Mouse (Mus musculus) midbrain, embryonic 14.5 days (tissue): ENCODE results near the gene C2cd4d. TPM values are rescaled to one million over a fixed set of nuclear protein-coding genes. Genes with fewer than 3 reads are reported as not detected.

ENCODE experiments used
- ATAC-seq: fragments of 200-750 bp; cut with Nextera tagmentation; 2 replicates; pipeline ENCODE4 v1.8.0; 2017; ENCODE audit warnings: moderate number of reproducible peaks, moderate library complexity; ENCODE audit not compliant: low FRiP score, low TSS enrichment
- DNase-seq: peaks from one replicate; pipeline ENCODE4 v3.0.0-alpha.2; 2015
- H3K27ac ChIP-seq: fragments of 300-500 bp; sonication (generic); replicated peaks from 2 replicates; pipeline ENCODE4 v1.5.1; 2014; ENCODE audit warnings: mild to moderate bottlenecking, low read depth, low read length, moderate library complexity
- H3K27me3 ChIP-seq: fragments of 300-500 bp; sonication (generic); 2 replicates; pipeline ENCODE4 v1.6.1; 2014; ENCODE audit warnings: low read length, control low read depth, mixed read lengths; ENCODE audit not compliant: control insufficient read depth, insufficient read depth
- H3K36me3 ChIP-seq: fragments of 300-500 bp; sonication (generic); 2 replicates; pipeline ENCODE4 v1.6.1; 2014; ENCODE audit warnings: low read length, control low read depth; ENCODE audit not compliant: control insufficient read depth, insufficient read depth
- H3K4me1 ChIP-seq: fragments of 300-500 bp; sonication (generic); 2 replicates; pipeline ENCODE4 v1.6.1; 2014; ENCODE audit warnings: mild to moderate bottlenecking, antibody characterized with exemption, low read length, control low read depth; ENCODE audit not compliant: control insufficient read depth, insufficient read depth
- H3K4me2 ChIP-seq: fragments of 300-500 bp; sonication (generic); 2 replicates; pipeline ENCODE4 v1.6.1; 2014; ENCODE audit warnings: mild to moderate bottlenecking, low read length, moderate library complexity
- H3K4me3 ChIP-seq: fragments of 300-500 bp; sonication (generic); replicated peaks from 2 replicates; pipeline ENCODE4 v1.5.1; 2014; ENCODE audit warnings: low read depth, low read length
- H3K9ac ChIP-seq: fragments of 300-500 bp; sonication (generic); replicated peaks from 2 replicates; pipeline ENCODE4 v1.6.1; 2014; ENCODE audit warnings: mild to moderate bottlenecking, low read length, moderate library complexity
- H3K9me3 ChIP-seq: fragments of 300-500 bp; sonication (generic); 2 replicates; pipeline ENCODE4 v1.6.1; 2016; ENCODE audit warnings: low read length, control low read depth, mixed read lengths; ENCODE audit not compliant: control insufficient read depth
- WGBS: fragments of 180-500 bp; shearing (Covaris S2); extraction: QIAGEN DNeasy Blood & Tissue Kit; methylation state at CpG from one replicate; pipeline ENCODE4 v1.1.7; 2014; 5-methylcytosine and 5-hydroxymethylcytosine counted together
- polyA plus RNA-seq: library from polyadenylated mRNA; unstranded; fragments of >200 nt; fragmentation: Nextera tagmentation; extraction: Ambion mirVana; gene quantifications from 2 replicates; pipeline ENCODE4 v1.2.1, GENCODE M21; 2014

The C2cd4d gene
- polyA plus RNA-seq, 1 experiment from 2014 or later = 3.1 TPM

DNA sequence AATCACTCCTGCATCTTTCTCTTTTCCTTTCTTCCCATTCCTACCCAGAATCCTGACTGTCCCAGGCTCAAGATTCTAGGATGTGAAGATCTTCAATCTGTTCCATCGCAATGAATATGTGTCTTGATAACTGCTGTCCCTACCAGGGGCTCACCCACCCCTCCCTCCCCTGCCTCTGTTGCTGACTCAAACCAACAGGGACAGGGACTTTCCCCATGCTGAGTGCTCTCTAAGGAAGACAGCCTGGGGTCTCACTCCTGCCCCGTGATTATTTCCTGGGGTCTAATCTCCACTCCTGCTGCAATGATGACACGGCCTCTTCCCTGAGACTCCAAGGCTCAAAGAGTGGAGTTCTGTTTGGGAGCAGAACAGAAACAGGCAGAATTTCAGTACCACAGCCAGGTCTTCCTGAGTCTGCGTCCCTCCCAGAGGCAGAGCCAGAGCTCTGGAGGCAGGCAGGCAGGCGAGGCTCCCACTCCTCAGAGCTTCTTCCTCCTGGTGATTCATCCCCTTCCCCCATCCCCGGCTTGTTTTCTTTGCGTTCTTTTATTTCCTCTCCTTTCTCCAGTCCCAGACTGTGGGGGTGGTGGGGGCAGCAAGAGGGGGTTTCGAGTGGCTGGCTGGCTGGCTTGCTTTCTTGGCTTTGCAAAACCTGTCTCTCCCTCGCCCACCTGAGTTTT, 17.7 kb downstream of the C2cd4d start:
- DNase-seq (no peak), ATAC-seq (no peak)
- Histone ChIP-seq H3K9ac (no peak overlapping the region), H3K4me3 (no peak overlapping the region), H3K9me3 (no peaks in the 10 kb centered on the region), H3K27me3 (no peaks in the 10 kb centered on the region), H3K36me3 (no peaks in the 10 kb centered on the region), H3K4me1 (no peaks in the 10 kb centered on the region), H3K4me2 (no peak overlapping the region), H3K27ac (no peak overlapping the region)
- WGBS = 28% methylated on average over 9 of the region's 9 CpGs

DNA sequence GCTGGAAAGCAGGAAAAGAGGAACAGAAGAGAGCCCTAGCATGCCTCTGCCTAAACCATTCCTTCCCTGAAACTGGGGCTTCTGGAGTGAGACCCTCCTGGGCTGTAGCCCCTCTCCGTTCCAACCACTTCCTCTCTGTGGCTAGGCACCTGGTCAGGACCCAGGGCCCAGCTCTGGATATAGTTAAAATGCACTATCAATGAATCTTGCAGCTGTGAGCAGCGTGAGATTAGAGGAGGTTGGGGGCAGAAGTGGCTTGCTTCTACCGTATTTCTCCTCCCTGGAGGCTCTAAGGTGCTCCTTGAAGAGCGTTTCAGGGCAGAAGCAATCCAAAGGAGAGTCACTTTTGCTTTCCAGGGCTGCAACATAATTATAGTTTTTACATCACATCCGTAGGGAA, 20.1 kb downstream of the C2cd4d start:
- Histone ChIP-seq H3K36me3 (no peaks in the 10 kb centered on the region), H3K27me3 (no peaks in the 10 kb centered on the region), H3K4me2 (no peak overlapping the region), H3K4me1 (no peaks in the 10 kb centered on the region), H3K9me3 (no peaks in the 10 kb centered on the region), H3K4me3 (no peak overlapping the region), H3K9ac (no peak overlapping the region), H3K27ac (no peak overlapping the region)
- DNase-seq = no peak
- 72% methylated on average over 5 of the region's 5 CpGs for WGBS
- no peak for ATAC-seq

DNA sequence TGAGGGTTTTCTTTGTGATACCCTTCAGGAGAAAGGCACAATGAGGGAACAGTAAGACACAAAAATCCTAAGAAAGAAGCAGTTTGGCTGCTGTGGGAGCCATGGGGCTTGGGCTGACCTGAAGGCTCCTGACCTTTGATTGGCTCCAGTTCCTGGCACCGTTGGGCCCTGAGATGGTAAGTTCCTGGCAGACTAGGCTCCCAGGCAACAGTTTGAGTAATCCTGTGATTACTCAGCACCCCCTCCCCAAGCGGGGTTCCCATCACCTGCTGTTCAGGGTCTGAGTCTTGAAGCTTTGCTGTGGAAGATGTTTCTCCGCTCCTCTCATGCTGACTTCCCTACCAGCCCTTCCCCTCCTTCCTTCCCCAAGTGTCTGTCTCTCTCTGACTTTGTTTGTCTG, 21.2 kb downstream of the C2cd4d start:
- 60% methylated on average over 3 of the region's 3 CpGs for WGBS
- H3K36me3 ChIP-seq = no peaks in the 10 kb centered on the region
- H3K27ac ChIP-seq = no peak overlapping the region
- no peaks in the 10 kb centered on the region for H3K4me1 ChIP-seq
- no peak overlapping the region for H3K4me3 ChIP-seq
- H3K4me2 ChIP-seq = no peak overlapping the region
- H3K9me3 ChIP-seq = no peaks in the 10 kb centered on the region
- no peaks in the 10 kb centered on the region for H3K27me3 ChIP-seq
- ATAC-seq (no peak), DNase-seq (no peak)
- H3K9ac ChIP-seq = no peak overlapping the region

DNA sequence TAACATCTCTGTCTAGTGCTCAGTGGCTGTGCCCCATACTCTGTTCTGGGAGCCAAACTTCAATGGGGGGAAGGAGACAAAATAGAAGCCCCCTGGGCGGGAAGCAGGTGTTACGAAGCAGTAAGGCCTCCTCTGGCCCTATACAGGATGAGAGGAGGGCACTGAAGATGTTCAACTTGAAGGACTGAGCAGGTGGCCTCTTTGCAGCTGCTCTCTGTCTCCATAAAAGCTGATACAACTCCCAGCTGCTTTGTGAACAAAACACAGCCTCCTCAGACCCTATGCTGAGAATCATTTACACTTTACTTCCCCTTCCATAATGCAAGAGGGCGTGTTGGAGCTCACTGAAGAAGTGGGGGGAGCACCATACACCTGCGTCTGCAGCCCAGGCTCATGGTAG, 24.4 kb downstream of the C2cd4d start:
- WGBS = 67% methylated on average over 4 of the region's 4 CpGs
- H3K27me3 ChIP-seq = no peaks in the 10 kb centered on the region
- H3K36me3 ChIP-seq = no peaks in the 10 kb centered on the region
- H3K4me3 ChIP-seq = no peak overlapping the region
- DNase-seq (no peak), ATAC-seq (no peak)
- H3K4me1 ChIP-seq = no peaks in the 10 kb centered on the region
- no peak overlapping the region for H3K27ac ChIP-seq
- H3K9ac ChIP-seq = no peak overlapping the region
- no peak overlapping the region for H3K4me2 ChIP-seq
- no peaks in the 10 kb centered on the region for H3K9me3 ChIP-seq

DNA sequence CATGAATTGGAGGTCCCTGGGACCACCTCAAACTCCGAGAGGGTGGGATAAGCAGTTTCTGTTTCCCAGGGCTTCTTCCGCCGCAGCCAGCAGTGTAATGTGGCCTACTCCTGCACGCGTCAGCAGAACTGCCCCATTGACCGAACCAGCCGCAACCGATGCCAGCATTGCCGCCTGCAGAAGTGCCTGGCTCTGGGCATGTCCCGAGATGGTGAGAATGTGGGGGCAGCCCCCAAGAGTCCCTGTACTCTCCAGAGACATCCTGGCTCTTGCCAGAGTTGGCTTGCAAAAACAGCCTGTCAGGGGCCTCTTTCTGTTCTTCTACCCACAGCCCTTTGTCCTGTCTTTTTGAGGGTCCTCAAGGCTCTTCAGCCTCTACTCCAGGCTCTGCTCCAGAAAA, 25.2 kb downstream of the C2cd4d start:
- DNase-seq = no peak
- no peak overlapping the region for H3K4me2 ChIP-seq
- no peak for ATAC-seq
- no peak overlapping the region for H3K4me3 ChIP-seq
- no peaks in the 10 kb centered on the region for H3K27me3 ChIP-seq
- WGBS = 94% methylated on average over 10 of the region's 10 CpGs
- no peak overlapping the region for H3K9ac ChIP-seq
- no peaks in the 10 kb centered on the region for H3K9me3 ChIP-seq
- no peaks in the 10 kb centered on the region for H3K36me3 ChIP-seq
- no peaks in the 10 kb centered on the region for H3K4me1 ChIP-seq
- H3K27ac ChIP-seq = no peak overlapping the region

DNA sequence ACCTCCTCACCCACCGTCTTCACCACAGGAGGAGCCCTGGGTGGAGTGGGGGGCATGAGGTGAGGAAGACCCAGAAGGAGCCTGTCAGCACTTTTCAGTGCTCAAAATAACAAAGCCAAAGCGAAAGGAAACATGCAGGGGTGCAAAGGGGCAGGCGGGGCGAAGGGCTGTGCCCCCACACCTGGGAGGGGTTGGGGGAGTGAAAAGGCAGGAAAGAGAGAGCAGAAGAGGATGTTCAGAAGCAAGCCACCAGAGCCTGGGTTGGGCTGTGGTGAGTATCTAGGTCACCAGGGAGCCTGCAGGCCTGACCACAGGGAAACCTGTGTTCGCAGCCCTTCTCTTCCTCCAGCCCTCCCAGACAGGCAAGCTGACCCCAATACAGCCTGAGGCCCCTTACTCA, 25.8 kb downstream of the C2cd4d start:
- Histone ChIP-seq H3K27ac (no peak overlapping the region), H3K4me3 (no peak overlapping the region), H3K27me3 (no peaks in the 10 kb centered on the region), H3K4me2 (no peak overlapping the region), H3K4me1 (no peaks in the 10 kb centered on the region), H3K36me3 (no peaks in the 10 kb centered on the region), H3K9ac (no peak overlapping the region), H3K9me3 (no peaks in the 10 kb centered on the region)
- no peak for DNase-seq
- ATAC-seq = no peak
- 87% methylated on average over 5 of the region's 5 CpGs for WGBS

DNA sequence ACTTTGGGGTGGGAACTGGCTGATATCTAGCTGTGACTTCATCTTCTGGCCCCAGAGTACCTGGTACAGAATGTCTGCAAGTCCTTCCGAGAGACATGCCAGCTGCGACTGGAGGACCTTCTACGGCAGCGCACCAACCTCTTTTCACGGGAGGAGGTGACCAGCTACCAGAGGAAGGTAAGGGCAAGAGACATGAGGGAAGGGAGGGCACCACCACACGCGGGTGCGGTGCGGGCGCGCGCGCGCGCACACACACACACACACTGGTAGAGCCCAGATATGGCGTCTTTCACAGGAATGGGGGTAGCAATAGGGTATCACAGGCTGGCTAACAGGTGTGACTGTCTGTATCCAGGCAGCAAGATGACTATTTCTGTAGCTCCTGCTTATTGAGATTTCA, 27.2 kb downstream of the C2cd4d start:
- DNase-seq = no peak
- Histone ChIP-seq H3K4me1 (no peaks in the 10 kb centered on the region), H3K9ac (no peak overlapping the region), H3K27me3 (no peaks in the 10 kb centered on the region), H3K4me2 (no peak overlapping the region), H3K36me3 (no peaks in the 10 kb centered on the region), H3K27ac (no peak overlapping the region), H3K4me3 (no peak overlapping the region), H3K9me3 (no peaks in the 10 kb centered on the region)
- WGBS = 96% methylated on average over 16 of the region's 16 CpGs
- no peak for ATAC-seq

DNA sequence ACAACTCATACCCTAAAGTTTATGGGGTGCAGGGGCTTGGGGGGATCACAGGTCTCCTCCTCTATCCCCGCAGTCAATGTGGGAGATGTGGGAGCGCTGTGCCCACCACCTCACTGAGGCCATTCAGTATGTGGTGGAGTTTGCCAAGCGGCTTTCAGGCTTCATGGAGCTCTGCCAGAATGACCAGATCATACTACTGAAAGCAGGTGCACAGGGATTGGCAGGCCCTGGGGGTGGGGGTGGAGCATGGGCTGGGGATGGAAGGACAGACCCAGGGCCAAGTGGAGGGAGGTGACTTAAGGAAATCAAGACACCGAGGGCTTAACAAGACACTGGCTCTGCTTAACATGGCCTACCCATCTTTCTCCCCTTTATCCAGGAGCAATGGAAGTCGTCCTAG, 28.8 kb downstream of the C2cd4d start:
- Histone ChIP-seq H3K9ac (no peak overlapping the region), H3K4me3 (no peak overlapping the region), H3K4me1 (no peaks in the 10 kb centered on the region), H3K27me3 (no peaks in the 10 kb centered on the region), H3K36me3 (no peaks in the 10 kb centered on the region), H3K4me2 (no peak overlapping the region), H3K27ac (no peak overlapping the region), H3K9me3 (no peaks in the 10 kb centered on the region)
- WGBS = 85% methylated on average over 5 of the region's 5 CpGs
- DNase-seq = no peak
- ATAC-seq = no peak

DNA sequence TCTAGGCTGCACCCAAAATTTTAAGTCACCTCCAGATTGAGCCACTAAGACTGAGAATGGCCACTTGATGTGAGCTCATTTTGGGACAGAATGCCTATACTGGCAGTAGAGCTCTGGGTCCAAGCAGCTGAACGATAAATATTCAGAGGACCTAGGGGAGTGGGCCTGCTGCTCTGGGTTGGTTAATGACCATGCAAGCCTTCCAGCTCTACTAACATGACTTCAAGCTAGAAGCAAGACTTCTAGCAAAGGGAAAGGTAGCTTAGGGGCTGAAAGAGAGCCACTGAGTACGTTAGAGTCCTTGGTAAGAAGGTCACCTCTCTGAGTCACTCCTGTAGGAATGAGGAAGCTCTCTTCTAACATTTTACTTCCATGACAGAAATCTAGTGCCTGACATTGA, 29.9 kb downstream of the C2cd4d start:
- H3K9me3 ChIP-seq = no peaks in the 10 kb centered on the region

More for the DNA sequence above, 29.9 kb downstream of the C2cd4d start:
- H3K27ac ChIP-seq = no peak overlapping the region
- no peak overlapping the region for H3K9ac ChIP-seq
- WGBS = 92% methylated on average over 2 of the region's 2 CpGs
- no peaks in the 10 kb centered on the region for H3K4me1 ChIP-seq
- no peaks in the 10 kb centered on the region for H3K27me3 ChIP-seq
- no peak for DNase-seq
- no peak for ATAC-seq
- H3K4me3 ChIP-seq = no peak overlapping the region
- no peak overlapping the region for H3K4me2 ChIP-seq
- no peaks in the 10 kb centered on the region for H3K36me3 ChIP-seq
